Mouse (Mus musculus): ENCODE results near the gene Enpp1. TPM values are rescaled to one million over a fixed set of nuclear protein-coding genes. Genes with fewer than 3 reads are reported as not detected.

The Enpp1 gene
- 10.2 and 14.5 TPM in 2 replicates for polyA plus RNA-seq (2012; rRNA removed)

DNA sequence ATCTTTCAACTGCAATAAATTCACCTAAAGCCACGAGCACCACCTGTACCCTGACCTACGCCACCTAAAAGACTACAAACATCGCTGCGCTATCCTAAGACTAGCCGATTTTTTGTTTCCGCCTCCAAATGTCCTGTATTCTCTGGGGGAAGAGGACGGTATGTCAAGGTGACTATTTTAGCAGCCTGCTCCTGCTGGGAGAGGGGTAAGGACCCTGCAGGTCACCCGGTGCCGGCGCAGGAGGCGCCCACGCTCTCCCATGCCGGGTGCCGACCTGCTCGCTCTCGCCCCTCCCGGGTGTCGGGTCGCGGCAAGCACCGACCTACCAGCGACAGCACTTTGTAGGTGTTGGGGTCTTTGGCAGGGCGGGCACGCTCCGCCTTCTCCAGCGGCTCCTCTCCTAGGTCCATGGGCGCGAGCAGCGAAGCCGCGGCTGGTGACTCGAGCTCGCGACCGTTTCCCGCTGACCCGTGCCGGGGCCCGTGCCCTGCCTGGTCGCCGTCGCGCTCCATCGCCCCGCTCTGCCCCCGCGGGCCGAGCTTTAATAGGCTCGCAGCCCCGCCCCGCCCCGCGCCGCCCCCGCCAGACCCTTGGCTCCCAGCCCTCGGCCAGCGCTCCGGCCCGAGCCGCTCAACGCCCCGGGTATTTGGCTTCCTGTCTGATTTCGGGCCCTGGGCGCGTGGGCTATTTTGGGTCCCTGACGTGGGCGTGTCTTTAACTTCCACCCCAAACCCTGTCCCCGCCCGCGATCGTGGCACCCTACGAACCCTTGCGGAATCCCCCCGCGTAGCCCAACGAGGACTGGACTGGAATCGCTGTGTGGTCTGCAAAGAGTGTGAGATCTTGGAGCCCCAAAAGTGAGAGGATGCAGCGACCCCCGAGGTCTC is at the start of gene Enpp1:
Gene Enpp1 (minus strand): TSS at position 680 of the 887 bp plus-strand sequence.
- peak; percentile 73 for DNase-seq (ENCODE audit: low spot score)

DNA sequence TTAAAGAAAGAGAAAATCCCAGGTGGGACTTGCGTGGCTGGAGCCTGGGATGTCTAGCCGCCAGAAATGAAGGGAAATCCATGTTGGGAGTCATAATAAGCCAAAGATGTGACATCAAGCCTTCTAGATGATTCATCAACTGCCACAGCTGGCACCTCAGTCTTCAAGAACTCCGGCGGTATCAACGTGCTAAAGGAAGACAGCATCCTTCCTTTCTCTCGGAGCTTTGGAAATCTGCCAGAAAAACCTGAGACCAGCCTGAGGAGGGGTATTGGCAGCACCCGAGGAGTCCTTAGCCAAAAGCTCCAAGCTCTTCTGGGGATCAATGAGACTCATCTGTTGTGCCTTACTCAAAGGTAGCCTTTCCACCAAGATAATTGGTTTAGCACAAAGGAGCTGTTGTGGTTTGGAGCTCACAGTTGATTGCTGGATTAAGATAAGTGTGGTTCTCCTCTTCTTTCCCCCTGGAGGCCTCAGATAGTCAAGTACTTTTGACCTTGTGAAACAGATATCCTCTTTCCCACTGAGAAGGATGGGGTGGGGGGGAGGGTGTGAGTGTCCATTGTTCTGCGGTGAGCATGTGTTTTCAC is 46.5 kb upstream of the Enpp1 start:
- no peak for DNase-seq (ENCODE audit: low spot score)

DNA sequence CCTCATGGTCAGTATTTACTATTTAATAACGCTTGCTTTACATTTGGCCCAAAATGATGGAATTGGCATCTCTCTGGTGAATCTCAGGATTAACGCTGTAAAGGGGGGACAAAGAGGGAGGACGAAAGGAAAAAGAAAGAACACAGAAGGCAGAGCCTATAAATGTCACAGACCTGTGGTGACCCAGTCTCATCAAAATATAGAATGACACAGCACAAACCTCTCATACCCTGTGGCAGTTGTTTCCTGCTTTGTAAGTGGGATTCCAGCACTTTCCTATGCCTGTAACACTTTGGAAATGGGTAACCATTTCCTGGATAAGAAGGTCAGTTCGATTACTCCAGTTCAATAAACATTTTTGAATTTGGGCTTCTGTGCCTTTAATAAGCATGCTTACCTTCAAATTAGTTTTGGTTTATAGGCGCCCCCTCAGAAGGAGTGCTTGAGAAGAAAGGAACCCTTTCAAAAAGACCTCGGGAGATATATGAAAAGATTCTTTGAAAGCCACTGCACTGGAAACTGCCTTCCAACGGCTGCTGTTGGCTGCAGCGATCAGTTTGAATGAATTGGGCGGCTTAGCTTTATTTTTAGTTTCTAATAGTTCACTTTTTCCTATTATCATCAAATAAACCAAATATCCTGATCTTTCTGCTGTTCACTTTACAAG is 43.0 kb upstream of the Enpp1 start:
- no peak for DNase-seq (ENCODE audit: low spot score)

DNA sequence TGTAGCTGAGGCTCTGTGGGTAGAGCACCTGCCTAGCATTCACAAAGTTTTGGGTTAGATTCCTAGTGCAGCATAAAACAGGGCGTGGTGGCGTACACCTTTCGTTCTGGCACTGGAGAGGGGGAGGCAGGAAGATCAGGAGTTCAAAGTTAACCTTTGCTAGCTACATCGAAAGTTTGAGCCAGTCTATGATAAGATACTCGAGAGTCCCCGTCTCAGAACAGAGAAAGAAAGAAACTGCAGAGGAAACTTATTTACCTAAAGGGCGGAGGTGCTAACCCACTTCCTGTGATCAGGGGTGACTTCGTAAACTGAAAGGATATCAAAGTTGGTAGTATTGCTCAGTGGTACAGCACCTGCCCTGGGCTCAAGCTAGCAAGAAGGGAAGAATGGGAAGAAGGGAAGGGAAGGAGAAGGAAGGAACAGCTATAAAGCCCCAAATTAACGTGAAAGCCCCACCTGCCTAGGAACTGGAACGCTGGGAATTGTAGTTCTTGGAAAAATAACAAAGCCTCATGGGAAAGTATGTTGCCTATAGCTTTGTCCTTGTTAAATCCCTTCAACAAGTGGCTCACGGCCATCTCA is 42.4 kb upstream of the Enpp1 start:
- DNase-seq (ENCODE audit: low spot score), result no peak

DNA sequence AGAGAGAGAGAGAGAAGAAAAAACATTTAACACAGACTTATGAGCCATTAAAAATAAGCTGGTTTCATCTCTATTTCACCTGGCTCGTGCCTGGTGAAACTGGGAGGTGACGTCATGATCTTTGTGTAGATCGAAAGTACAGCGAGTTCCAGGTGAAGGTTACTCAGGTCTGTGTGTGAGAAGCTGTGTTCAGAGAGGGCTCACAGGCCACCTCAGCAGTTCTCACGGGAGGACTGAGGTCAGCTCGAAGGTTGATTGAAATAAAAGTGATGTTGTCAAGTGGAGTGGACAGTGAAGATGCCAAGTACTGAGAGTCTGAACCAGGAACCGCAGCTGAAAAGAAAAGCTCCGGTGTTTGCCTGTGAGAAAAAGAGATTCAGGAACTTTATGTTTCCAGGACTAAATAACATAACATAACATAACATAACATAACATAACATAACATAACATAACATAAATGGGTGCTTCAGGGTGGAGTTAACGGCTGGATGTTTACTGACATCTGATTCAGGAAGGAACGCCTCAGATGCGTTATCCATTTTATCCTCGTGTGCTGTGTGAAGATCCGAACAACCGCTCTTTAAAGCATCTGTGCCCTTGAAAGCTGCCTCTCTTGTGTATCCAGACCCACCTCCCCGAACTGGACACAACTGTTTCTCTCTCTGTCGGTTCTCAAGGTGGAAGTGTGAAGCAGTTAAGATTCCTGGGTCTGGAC is 41.7 kb upstream of the Enpp1 start:
- DNase-seq (ENCODE audit: low spot score), result no peak

DNA sequence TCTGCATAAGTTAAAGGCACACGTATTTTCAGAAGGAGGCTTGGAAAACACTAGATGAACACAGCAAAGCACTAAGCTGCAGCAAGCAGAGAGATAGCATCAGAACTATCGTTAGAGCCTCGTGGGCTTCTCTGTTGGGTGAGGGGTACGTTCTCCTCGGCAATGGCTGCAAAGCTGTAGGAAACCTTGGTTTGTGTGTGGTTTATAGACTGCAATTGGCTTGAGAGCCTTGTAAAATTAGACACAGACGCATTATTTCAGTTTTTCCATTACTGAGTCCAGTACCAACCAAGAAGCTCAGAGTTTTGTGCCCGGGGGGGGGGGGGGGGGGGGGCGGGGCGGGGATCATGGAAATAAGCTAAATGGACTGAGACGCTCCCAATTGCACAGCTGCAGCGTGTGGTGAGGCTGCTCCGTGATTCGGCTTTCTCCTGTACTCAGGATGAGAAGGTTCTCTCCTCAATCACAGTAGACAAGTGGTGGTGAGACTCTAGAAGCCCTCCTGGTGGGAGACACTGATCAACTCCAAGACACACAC is 31.1 kb upstream of the Enpp1 start:
- DNase-seq (ENCODE audit: low spot score), result no peak

DNA sequence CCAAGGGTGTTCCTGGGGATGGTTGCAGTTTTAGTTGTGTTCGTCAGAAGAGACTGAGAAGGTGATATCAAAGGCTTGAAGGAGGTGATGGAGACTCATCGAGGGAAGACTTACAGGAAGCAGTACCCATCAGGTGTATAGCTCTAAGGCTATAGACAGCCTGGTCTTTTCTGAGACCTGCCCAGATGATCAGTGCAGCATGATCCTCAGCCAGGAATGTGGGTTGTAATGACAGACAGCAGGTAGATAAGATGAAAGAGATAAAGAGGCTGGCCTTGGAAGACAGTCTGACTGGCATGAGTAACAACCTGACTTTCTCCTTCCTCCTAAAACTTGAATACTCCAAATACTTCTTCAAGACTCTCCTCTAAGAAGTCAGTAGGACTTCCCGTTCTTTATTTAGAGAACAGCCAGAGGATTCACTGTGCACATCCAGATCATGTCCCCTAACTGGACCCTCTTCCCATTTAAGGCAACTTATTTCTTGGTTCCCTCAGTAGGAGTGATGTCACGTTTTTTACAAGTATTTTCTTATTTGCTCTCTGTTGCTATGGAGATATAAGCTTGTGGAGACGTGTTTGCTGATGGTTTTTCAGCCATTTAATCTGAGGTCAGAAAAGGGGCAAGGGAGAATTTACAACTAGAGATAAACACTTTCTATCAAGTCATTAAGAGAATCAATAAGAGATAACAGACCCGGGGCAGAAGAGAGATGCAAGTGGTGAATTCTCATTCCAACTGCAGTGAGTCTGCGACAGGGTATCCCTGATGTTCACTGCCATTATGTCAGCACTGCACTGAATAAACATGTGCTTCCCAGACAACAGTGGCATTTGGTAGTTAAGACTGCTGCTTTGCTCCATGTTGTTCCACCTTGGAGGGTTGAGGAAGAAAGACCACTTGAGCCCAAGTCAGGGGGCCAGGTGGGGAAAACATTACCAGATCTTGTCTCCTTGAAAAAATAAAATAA is 29.6 kb upstream of the Enpp1 start:
- no peak for DNase-seq (ENCODE audit: low spot score)

DNA sequence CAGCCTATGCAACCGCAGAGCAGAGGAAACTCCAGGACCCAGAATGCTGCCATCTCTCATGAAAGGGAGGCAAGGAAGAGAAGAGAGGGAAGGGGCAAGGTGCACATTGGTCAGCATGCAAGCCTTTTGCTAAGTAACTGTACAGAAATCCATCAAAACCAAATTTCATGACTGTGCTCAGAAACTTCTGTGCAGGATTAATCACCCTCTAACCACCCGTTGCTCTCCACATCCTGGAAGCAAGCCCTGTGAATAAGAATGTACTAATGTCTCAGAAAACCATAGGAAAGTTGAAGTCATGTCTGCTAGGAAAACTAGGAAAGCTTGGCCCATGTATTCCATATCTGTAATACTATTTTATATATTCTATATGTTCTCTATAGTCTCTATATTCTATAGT is 27.2 kb upstream of the Enpp1 start:
- DNase-seq (ENCODE audit: low spot score), result no peak

DNA sequence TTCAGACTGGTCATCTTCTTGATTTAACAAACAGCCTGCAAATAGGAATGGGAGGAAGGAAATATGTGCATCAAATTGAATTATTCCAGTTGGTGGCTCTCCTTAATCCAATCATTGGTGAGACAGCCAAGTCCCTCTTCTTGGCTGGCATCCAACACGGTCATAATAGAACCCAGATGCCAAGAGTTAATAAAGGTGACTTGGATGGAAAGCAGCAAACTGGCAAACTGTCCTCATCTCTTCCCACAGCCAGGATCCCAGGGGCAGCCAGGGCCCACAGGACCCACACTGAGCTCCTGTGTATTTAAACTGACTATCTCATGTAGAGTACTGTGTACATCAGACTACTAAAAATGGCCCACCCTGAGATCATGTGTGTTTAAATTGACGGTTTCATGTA is 26.5 kb upstream of the Enpp1 start:
- no peak for DNase-seq (ENCODE audit: low spot score)

DNA sequence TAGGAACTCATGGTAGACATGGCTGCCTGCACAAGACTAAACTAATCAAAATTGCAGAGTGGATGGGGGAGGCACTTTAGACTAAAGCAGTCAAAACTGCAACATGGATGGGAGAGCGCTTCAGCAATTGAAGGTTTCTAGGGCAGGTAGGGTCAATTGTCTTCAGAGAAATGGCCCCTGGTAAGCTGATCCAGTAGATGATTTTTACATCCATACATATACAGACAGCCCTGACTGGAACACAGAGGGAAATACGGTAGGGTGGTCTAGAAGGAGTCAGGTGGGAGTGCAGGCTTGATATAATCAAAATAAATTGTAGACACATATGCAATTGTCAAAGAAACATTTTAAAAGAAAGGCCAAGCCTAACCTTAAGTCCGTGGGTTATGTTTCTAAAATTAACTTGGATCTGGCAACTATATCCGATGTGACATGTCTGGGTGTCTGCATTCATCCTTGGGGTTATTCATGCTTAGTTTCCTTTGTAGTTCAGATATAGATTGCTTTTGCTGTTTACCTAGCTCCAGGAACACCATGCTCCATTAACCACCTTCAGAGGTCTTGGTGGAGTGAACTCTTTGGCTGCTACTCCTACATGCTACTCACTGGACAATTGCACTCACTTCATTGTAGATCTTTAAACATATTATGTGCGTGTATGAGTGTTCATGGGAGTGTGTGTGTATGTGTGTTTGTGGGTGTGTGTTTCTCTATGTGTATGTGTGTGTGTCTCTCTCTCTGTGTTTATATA is 23.2 kb upstream of the Enpp1 start:
- no peak for DNase-seq (ENCODE audit: low spot score)

DNA sequence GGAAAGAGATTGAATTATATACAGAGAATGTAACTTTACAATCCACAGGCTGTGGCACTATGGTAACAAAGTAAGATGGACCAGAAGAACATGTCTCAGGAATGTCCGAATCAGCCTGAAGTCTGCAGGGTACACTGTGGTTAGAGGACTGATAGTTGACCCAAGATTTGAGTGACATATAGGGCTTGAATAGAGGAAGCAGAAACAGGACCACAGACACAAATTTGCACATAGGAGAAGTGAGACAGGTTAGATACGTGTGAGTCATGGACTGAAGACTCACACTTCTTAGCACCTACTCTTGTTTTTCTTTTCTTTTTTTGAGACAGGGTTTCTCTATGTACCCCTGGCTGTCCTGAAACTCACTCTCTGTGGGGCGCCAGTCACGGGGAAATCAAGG is 15.5 kb upstream of the Enpp1 start:
- DNase-seq (ENCODE audit: low spot score), result no peak

DNA sequence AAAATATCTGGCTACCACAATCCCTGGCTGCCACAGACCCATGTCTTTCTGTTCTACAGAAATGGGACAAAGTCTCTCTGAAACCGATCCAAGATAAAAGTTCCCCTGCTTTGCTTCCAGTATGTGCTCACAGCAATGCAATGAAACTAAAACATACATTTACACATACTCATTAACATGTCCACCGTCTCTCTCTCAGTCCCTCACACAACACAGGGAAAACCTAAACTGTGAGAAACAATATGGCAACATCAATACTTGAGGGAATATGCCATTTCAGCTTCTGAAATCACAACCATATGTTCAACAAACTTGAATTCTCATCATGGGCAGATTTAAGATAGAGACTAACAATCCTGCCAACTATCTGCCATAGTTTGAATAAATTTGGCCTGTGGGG is 13.2 kb upstream of the Enpp1 start:
- DNase-seq (ENCODE audit: low spot score), result no peak

DNA sequence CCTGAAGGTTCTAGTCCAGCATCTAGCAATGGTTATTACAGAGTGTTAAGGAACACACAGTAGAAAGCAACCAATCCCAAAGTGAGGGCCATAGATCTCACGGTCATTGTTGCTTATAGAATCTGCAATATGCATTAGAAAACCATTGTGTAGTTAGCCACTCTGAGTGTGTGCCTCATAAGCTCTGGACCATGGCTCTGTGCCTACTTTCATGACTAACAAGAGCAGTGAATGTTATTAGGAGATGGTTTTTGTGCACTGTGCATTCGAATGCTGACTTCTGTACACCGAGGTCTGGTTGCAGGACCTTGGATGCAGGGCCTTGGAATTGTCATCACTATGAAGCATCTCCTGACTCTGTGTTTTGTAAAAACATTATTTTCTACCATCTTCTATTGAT is 9.9 kb upstream of the Enpp1 start:
- no peak for DNase-seq (ENCODE audit: low spot score)

DNA sequence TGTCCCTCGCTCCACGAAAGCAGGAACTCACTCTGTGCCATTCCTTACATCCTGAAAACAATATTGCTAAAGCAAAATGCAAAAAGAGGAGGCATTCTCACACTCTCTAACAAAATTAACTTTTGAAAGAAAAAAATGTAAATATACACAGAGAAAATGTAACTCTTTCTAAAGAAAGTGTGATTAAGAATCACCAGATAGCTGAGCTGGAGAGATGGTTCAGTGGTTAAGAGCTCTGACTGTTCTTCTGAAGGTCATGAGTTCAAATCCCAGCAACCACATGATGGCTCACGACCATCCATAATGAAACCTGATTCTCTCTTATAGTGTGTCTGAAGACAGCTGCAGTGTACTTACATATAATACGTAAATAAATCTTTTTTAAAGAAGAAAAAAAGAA is 7.4 kb upstream of the Enpp1 start:
- DNase-seq (ENCODE audit: low spot score), result no peak

DNA sequence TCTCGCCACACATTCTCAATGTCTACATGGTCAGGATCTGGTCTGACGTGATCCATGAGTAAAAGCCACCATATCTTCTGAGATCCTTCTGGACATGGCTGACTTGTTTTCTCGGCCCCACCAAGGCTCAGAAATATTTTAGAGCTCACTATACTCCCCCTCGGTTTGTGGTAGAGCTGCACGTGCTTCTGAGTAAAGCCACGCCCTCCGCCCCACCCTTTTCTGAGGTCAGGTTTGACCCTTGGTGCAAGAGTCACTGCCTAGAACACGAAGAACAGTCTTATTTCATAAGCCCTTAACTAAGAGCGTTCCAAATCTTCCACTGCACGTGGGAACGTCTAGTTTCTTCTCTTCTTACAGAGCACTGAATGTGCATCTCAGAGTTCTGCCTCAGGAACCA is 6.8 kb upstream of the Enpp1 start:
- DNase-seq (ENCODE audit: low spot score), result no peak

DNA sequence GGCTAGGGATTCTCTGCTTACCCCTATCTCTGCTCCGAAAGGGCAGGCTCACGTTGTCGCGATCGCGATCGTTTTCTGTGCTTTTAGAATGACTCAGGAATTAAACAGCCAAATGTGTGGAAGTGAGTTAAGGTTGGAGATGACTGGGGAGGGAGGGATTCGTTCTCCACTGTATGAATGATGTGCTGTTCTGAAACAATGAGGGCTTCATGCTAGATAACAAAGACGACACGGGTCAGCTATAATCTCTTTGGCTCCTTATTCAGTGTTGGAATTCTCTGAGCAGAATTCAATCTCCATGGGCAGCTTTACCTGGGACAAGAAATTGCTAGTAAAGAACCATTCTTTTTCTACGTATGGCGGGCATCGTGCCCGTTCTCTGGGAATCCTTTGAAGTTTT is 6.1 kb upstream of the Enpp1 start:
- DNase-seq (ENCODE audit: low spot score), result no peak

DNA sequence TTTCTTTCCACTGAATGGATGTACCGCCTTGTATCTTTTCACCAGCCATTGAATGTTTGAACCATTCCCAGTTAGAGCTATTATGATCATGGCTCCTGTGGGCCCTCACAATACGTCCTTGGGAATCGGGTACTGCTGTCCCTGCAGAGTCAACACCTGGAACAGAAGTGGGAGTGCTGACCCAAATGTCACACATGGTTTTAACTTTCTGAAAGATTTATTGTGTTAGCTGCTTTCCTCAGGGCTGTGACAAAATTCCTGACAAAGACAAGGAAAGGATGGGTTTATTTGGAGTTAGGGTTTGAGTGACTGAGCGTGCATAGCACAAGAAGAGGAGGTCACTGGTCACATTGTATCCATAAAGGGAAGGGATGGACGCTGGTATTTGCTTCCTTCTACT is 4.3 kb upstream of the Enpp1 start:
- DNase-seq (ENCODE audit: low spot score), result no peak

DNA sequence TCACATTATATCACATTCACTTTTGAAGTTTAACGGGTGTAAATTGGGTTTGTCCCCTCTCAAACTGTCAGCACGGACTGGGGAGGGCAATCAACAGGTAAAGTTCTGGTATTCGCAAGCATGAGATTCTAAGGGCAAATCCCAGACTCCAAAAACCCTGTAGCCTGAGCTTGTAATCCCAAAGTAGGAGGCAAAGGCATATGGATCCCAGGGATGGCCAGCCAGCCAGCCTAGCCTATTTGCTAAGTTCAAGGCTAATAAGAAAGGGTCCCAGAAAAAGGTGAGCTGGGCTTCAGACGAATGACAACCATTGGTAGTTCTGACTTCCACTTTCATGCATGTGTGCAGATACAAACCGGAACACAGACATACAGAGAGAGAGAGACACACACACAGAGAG is 942 bp upstream of the Enpp1 start:
- DNase-seq (ENCODE audit: low spot score), result no peak

DNA sequence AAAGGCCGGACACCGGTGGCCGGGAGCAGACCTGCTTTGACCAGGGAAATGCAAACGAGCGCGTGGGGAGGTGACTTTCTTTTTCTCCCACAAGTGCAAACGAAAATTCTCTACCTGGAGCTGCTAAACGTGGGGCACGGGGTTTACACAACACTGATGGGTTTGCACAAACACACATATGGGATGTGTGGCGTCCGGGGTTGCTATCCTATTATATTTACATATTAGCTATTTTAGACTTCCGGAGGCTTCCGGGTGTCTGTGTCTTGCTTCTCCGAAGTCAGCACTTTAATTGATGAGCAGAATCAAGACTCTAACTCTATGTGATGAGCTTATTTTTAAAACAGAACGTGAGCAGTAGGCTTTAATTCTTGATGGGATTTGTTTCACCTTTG is 405 bp upstream of the Enpp1 start:
- DNase-seq (ENCODE audit: low spot score), result no peak

DNA sequence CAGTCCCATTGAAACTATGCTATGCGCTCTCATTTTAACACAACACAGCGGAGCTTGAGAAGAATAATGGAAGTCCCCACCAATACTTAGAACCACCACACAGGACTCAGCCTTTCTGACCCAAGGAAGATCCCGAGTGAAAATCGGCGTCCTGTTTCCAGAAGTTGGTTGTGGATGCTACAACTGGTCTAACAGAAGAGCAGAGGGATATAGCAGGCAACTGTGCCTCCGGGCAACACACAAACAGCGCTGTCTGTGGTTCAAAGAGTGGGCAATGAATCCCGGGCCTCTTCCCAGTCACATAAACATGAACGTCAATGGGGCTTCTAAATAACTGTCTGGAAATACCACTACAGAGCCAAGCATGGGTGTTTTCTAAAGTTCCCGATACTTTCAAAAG is 888 bp downstream of the Enpp1 start:
- DNase-seq (ENCODE audit: low spot score), result no peak

Measured in urinary bladder, adult 2 months (tissue).